Mouse (Mus musculus): ENCODE measurements around the gene Car9.

DNA sequence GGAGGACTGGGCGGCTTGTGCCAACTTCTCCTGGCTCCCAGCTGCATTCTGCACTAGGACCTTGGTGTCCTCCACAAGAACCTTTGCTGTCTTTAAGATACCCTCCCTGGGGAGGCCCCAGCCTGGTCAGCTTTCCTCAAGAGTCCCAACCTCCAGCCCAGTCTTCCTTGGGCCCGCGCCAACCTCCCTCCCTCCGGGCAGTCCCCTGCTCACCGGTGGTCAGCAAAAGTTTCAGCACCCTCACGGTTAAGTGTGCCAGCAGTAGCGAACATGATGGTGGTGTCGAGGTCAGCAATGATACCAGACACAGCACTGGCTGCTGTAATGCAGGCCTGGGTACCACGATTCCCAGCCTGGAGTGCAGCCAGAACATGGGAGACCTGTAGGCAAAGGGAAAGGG is 29.3 kb downstream of the Car9 start:
- TF ChIP-seq JUND (IDR thresholded peaks at IDR 0.05; ENCODE audit: low read depth, low read length) (no peak), ZNF384 (IDR thresholded peaks at IDR 0.05; ENCODE audit: low read depth, low read length) (no peak), CTCF (IDR thresholded peaks at IDR 0.05 in 2 of 3, conservative IDR thresholded peaks at IDR 0.05 in 1 of 3; ENCODE audit: control insufficient read depth in 1 of 3, insufficient read depth in 1 of 3, low read depth in 2 of 3, low read length in 3 of 3, poor library complexity in 1 of 3, severe bottlenecking in 1 of 3) (no peak), NELFE (IDR thresholded peaks at IDR 0.05; ENCODE audit: low read depth, low read length) (no peak), UBTF (IDR thresholded peaks at IDR 0.05; ENCODE audit: borderline replicate concordance, insufficient read depth, low read depth, low read length) (no peak)
